Mouse (Mus musculus): ENCODE data around the gene Erc1. TPM values are rescaled to one million over a fixed set of nuclear protein-coding genes. Genes with fewer than 3 reads are reported as not detected.

Erc1 gene
- total and polyA plus RNA-seq, 2 experiments from 2014 or later: 43.3 to 83.3 TPM

DNA sequence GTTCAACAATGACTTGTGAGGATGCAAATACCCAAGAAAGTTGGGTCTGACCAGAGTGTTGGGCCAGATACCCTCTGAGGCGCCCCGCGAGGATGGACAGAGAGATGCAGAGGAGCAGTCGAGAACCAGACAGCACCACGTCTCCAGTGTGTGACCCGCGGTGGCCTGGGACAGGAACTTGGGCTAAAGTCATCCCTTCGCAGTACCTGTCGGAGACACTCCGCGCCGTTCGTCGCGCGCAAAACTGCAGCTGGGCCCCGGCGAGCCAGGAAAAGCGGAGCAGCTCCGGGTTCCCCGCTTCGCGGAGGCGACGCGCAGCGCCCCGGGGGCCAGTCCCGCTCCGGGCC, 304.5 kb downstream of the Erc1 start:
- Histone ChIP-seq H3K9ac (peak overlapping the region; percentile 57; the same call in 1 of the 2 replicates), H3K27me3 (ENCODE audit: insufficient read depth, low read length) (0 out of 2 replicates have a peak, but pooled peaks cover 3% of the 10 kb centered on the region), H3K9me3 (ENCODE audit: low read length) (no peaks in the 10 kb centered on the region), H3K4me3 (ENCODE audit: low read depth, low read length) (peak overlapping the region; percentile 67), H3K4me2 (ENCODE audit: low read depth) (peak overlapping the region; percentile 93), H3K36me3 (ENCODE audit: insufficient read depth) (no peaks in the 10 kb centered on the region), H3K4me1 (ENCODE audit: insufficient read depth) (no peaks in the 10 kb centered on the region), H3K27ac (ENCODE audit: low read depth, low read length) (no peak overlapping the region)
- no peak for TF ChIP-seq CTCF (IDR thresholded peaks at IDR 0.05; ENCODE audit: low read depth)
- ATAC-seq: no peak; the same call in 1 of the 2 replicates
- WGBS: 5% methylated on average over 30 of the region's 30 CpGs
- DNase-seq: peak; percentile 24

DNA sequence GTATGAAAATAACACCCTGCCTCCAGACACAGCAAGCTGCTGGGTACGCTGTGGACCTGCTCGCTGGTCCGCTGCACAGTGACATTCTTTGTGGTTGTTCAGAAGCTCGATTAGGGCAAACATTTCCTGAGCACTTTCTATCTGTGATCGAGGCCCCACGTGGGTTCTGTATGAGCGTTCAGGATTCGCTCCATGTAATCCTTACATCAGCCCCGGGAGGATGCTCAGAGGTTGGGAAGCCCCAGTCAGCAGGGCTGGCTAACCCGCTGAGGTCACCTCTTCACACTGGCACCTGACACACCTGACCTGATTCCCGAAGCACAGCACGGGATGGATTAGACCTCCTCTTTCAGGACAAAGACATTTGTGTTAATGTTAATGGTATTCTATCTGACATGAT, 312.1 kb downstream of the Erc1 start:
- Histone ChIP-seq H3K4me2 (ENCODE audit: low read depth) (no peak overlapping the region), H3K4me3 (ENCODE audit: low read depth, low read length) (no peak overlapping the region), H3K9ac (no peak overlapping the region), H3K36me3 (ENCODE audit: insufficient read depth) (no peaks in the 10 kb centered on the region), H3K4me1 (ENCODE audit: insufficient read depth) (no peaks in the 10 kb centered on the region), H3K9me3 (ENCODE audit: low read length) (no peaks in the 10 kb centered on the region), H3K27me3 (ENCODE audit: insufficient read depth, low read length) (no peaks in the 10 kb centered on the region), H3K27ac (ENCODE audit: low read depth, low read length) (no peak overlapping the region)
- no peak for TF ChIP-seq CTCF (IDR thresholded peaks at IDR 0.05; ENCODE audit: low read depth)
- no peak for ATAC-seq
- WGBS: 73% methylated on average over 12 of the region's 12 CpGs
- no peak for DNase-seq

DNA sequence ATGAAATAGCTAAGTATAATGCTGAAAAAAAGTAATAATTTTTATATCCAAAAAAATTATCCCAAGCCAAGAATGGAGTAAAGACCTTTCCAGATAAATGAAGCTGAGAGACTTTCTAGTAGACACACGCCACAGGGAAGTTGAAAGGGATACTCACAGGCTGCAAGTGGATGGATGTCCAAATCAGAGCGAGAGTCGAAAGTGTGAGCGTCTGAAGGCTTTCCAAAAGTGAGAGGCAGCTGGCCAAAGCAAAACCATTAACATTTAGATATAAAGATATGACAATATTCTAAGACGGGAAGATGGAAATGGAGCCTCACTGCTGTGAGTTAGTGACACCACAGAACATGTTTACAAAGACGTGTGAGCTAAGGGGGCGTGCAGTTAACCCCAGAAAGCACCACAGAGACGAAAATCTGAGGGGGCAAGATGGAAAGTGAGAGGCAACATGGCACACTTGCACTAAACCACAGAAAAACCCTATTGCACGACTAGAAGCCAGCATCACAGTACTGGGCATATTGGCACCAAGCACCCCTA, 314.7 kb downstream of the Erc1 start:
- whole genome bisulfite sequencing: 66% methylated on average over 9 of the region's 9 CpGs
- Histone ChIP-seq H3K4me1 (ENCODE audit: insufficient read depth) (no peaks in the 10 kb centered on the region), H3K9ac (no peak overlapping the region), H3K4me3 (ENCODE audit: low read depth, low read length) (no peak overlapping the region), H3K9me3 (ENCODE audit: low read length) (no peaks in the 10 kb centered on the region), H3K27me3 (ENCODE audit: insufficient read depth, low read length) (no peaks in the 10 kb centered on the region), H3K27ac (ENCODE audit: low read depth, low read length) (no peak overlapping the region), H3K4me2 (ENCODE audit: low read depth) (no peak overlapping the region), H3K36me3 (ENCODE audit: insufficient read depth) (no peaks in the 10 kb centered on the region)
- no peak for DNase-seq
- ATAC-seq: peak; percentile 14; the same call in 1 of the 2 replicates
- no peak for TF ChIP-seq CTCF (IDR thresholded peaks at IDR 0.05; ENCODE audit: low read depth)

- Histone ChIP-seq H3K9ac (no peak overlapping the region), H3K36me3 (ENCODE audit: insufficient read depth) (no peaks in the 10 kb centered on the region), H3K4me3 (ENCODE audit: low read depth, low read length) (no peak overlapping the region), H3K27ac (ENCODE audit: low read depth, low read length) (no peak overlapping the region), H3K4me1 (ENCODE audit: insufficient read depth) (no peaks in the 10 kb centered on the region), H3K4me2 (ENCODE audit: low read depth) (no peak overlapping the region), H3K9me3 (ENCODE audit: low read length) (no peaks in the 10 kb centered on the region), H3K27me3 (ENCODE audit: insufficient read depth, low read length) (no peaks in the 10 kb centered on the region)
- ATAC-seq (no peak), DNase-seq (no peak)
- no peak for TF ChIP-seq CTCF (IDR thresholded peaks at IDR 0.05; ENCODE audit: low read depth)
- WGBS: 88% methylated on average over 3 of the region's 3 CpGs
These were observed 318.3 kb downstream of the Erc1 start for GRCm38 (mm10) chr6:119529659-119530058.

DNA sequence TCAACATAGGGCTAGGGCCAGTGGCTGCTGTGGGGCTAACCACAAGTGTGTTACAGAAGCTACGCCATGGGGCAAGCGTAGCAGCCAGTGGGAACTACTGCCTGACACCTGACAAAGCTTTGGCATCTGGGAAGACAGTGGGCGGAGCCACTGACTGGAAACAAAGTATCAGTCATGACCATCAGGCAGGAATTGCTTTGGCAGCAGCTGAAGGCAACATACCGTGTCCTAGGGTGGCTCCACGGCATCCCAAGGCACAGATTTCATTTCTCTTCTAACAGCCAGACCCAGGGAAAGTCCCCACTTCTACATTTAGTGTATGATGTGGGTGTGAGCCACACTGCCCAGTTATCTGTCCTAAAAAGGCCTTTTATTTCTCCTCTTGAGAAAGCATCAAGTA, 321.5 kb downstream of the Erc1 start:
- Histone ChIP-seq H3K36me3 (ENCODE audit: insufficient read depth) (no peaks in the 10 kb centered on the region), H3K27me3 (ENCODE audit: insufficient read depth, low read length) (no peaks in the 10 kb centered on the region), H3K27ac (ENCODE audit: low read depth, low read length) (no peak overlapping the region), H3K4me2 (ENCODE audit: low read depth) (no peak overlapping the region), H3K9ac (no peak overlapping the region), H3K4me3 (ENCODE audit: low read depth, low read length) (no peak overlapping the region), H3K4me1 (ENCODE audit: insufficient read depth) (no peaks in the 10 kb centered on the region), H3K9me3 (ENCODE audit: low read length) (no peaks in the 10 kb centered on the region)
- TF ChIP-seq CTCF (IDR thresholded peaks at IDR 0.05; ENCODE audit: low read depth): no peak
- ATAC-seq (no peak), DNase-seq (no peak)
- WGBS: 67% methylated on average over 5 of the region's 5 CpGs

DNA sequence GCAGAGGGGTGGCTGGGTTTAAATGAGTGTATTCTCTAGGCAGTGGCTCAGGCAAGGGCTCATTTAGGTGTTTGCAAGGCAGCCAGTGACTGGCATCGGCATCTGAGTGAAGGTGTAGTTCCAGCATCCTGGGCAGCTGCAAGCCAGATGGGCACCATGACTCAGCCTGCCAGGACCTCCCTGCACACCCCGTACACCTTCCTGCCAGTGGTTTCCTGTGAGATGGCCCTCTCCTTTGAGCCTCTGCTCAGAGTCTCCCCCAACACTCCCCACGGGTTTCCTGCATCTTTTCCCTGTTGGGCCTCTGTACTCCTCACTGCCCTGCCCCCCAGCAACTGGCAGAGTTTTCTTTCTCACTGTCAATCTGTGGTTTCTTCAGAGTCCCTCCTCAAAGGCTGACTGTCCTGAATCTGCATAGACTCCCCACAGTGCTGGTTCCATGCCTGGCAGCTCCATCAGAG, 326.0 kb downstream of the Erc1 start:
- DNase-seq: no peak
- WGBS: 19% methylated on average over 2 of the region's 3 CpGs
- ATAC-seq: peak; percentile 49
- Histone ChIP-seq H3K27ac (ENCODE audit: low read depth, low read length) (peak overlapping the region; percentile 57; the same call in 1 of the 2 replicates), H3K4me3 (ENCODE audit: low read depth, low read length) (no peak overlapping the region), H3K9ac (peak overlapping the region; percentile 22; the same call in 1 of the 2 replicates), H3K36me3 (ENCODE audit: insufficient read depth) (no peaks in the 10 kb centered on the region), H3K4me1 (ENCODE audit: insufficient read depth) (no peaks in the 10 kb centered on the region), H3K27me3 (ENCODE audit: insufficient read depth, low read length) (no peaks in the 10 kb centered on the region), H3K9me3 (ENCODE audit: low read length) (no peaks in the 10 kb centered on the region), H3K4me2 (ENCODE audit: low read depth) (no peak overlapping the region; the same call in 1 of the 2 replicates)
- no peak for TF ChIP-seq CTCF (IDR thresholded peaks at IDR 0.05; ENCODE audit: low read depth)

GRCm38 (mm10) chr6:119521482-119521900, 326.5 kb downstream of the Erc1 start:
- no peak overlapping the region for H3K4me3 ChIP-seq (ENCODE audit: low read depth, low read length)
- no peaks in the 10 kb centered on the region for H3K36me3 ChIP-seq (ENCODE audit: insufficient read depth)
- TF ChIP-seq CTCF (IDR thresholded peaks at IDR 0.05; ENCODE audit: low read depth): peak; percentile 38
- H3K9me3 ChIP-seq (ENCODE audit: low read length): no peaks in the 10 kb centered on the region
- H3K27me3 ChIP-seq (ENCODE audit: insufficient read depth, low read length): no peaks in the 10 kb centered on the region
- ATAC-seq (peak; percentile 92), DNase-seq (peak; percentile 71)
- H3K4me2 ChIP-seq (ENCODE audit: low read depth): no peak overlapping the region; the same call in 1 of the 2 replicates
- H3K27ac ChIP-seq (ENCODE audit: low read depth, low read length): peak overlapping the region; percentile 57; the same call in 1 of the 2 replicates
- 49% methylated on average over 3 of the region's 3 CpGs for WGBS
- no peaks in the 10 kb centered on the region for H3K4me1 ChIP-seq (ENCODE audit: insufficient read depth)
- H3K9ac ChIP-seq: no peak overlapping the region

Other genes with a start within 250 kb of the Erc1 start
- gene Rad52, start 54.5 kb upstream of the Erc1 start, total RNA-seq (2014; rRNA removed): 35.2 and 36.1 TPM in 2 replicates
- 18.4 and 19.1 TPM in 2 replicates for gene Rad52, start 54.5 kb upstream of the Erc1 start, polyA plus RNA-seq (2015; fragmentation: Nextera tagmentation; extraction: Ambion mirVana)
- gene Wnk1, start 190.5 kb upstream of the Erc1 start, total RNA-seq (2014; rRNA removed): 95.6 and 130 TPM in 2 replicates
- 19.5 and 34.2 TPM in 2 replicates for gene Wnk1, start 190.5 kb upstream of the Erc1 start, polyA plus RNA-seq (2015; fragmentation: Nextera tagmentation; extraction: Ambion mirVana)
- gene Ninj2, start 245.2 kb upstream of the Erc1 start, total RNA-seq (2014; rRNA removed): not detected in 2 replicates
- gene Ninj2, start 245.2 kb upstream of the Erc1 start, polyA plus RNA-seq (2015; fragmentation: Nextera tagmentation; extraction: Ambion mirVana): 0.24 TPM in 1 of 2 replicates, not detected in the other

Measured in forebrain, postnatal 0 days (tissue).